Mouse (Mus musculus) thymus, adult 2 months (tissue): ENCODE results near the gene Dglucy.
"Not testable (repeated sequence)": the region's sequence is repeated elsewhere in the genome, so short reads cannot be mapped to it uniquely, and the experiment has no call there.

Experiments used
- CTCF ChIP-seq: fragments of 200-500 bp; IDR thresholded peaks from 2 replicates; pipeline ENCODE4 v1.5.1; 2012; ENCODE audit warnings: mild to moderate bottlenecking, control low read depth, low read length, moderate library complexity, borderline replicate concordance; ENCODE audit not compliant: control insufficient read depth, poor library complexity, insufficient read depth; ENCODE audit errors: extremely low read depth
- POLR2A ChIP-seq: fragments of 200-500 bp; IDR thresholded peaks from 2 replicates; pipeline ENCODE4 v1.6.1; 2012; ENCODE audit warnings: mild to moderate bottlenecking, low read length, control low read depth, moderate library complexity; ENCODE audit not compliant: control insufficient read depth, poor library complexity, insufficient read depth; ENCODE audit errors: extremely low read depth

GRCm38 (mm10) chr12:100803391-100803790 lies 24.5 kb downstream of the Dglucy start:
- TF ChIP-seq POLR2A, CTCF: not testable (repeated sequence)
